Mouse (Mus musculus): Measurements from ENCODE around the gene Cacna1d. TPM values are rescaled to one million over a fixed set of nuclear protein-coding genes. Genes with fewer than 3 reads are reported as not detected.

The Cacna1d gene
- polyA plus RNA-seq, 1 experiment from 2014 or later: 0.12 TPM

DNA sequence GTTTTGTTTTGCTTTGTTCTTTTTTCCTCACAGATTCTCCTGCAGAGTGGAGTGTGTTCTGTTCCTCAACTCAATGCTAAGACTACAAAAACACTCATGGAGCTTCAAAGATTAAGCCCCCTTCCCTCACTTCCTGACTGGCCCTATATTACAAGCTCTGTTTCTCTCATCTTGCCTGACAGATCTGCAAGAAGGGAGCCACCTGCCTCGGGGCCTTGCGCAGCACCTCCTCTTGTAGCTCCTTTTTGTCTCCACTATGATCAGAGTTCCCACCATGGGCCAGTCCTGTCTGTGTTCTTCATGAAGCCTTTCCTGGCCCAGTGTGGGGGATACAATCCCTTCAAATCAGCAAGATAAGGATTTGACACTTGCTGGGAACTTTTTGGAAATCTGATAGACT, 399.2 kb downstream of the Cacna1d start:
- 55% methylated on average over 2 of the region's 2 CpGs for WGBS (ENCODE audit: insufficient replicate concordance)
- Histone ChIP-seq H3K9ac (ENCODE audit: low read depth, low read length) (no peak overlapping the region), H3K9me3 (replicated peaks; ENCODE audit: control insufficient read depth, low read length) (no peaks in the 10 kb centered on the region), H3K27me3 (ENCODE audit: control insufficient read depth, insufficient read depth, low read depth, low read length) (no peaks in the 10 kb centered on the region), H3K36me3 (ENCODE audit: control insufficient read depth, insufficient read depth) (no peaks in the 10 kb centered on the region), H3K27ac (ENCODE audit: low read length) (no peak overlapping the region), H3K4me1 (ENCODE audit: control insufficient read depth, low read depth, low read length) (no peaks in the 10 kb centered on the region), H3K4me3 (ENCODE audit: low read depth, low read length) (no peak overlapping the region), H3K4me2 (ENCODE audit: low read depth, low read length) (no peak overlapping the region)
- ATAC-seq (ENCODE audit: low read depth): no peak

DNA sequence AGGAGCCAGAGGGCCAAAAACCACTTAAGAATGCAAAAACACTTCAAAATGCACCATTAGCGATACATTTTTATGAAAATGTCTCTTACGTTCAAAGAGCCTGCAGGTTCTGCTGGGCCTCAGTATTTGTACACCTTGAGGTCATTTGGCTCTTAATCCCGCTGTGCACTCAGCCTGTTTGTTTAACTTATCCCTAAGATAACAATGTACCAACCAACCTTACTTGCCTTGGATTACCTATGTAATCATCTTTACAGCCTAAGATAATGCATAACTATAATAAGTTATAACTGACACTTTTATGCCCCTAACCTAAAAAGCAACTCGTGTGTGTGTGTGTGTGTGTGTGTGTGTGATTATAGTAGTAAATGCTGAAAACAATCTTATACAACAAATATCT, 411.5 kb downstream of the Cacna1d start:
- H3K9me3 ChIP-seq (replicated peaks; ENCODE audit: control insufficient read depth, low read length): no peaks in the 10 kb centered on the region
- 67% methylated on average over 4 of the region's 4 CpGs for WGBS (ENCODE audit: insufficient replicate concordance)
- no peak overlapping the region for H3K4me3 ChIP-seq (ENCODE audit: low read depth, low read length)
- no peaks in the 10 kb centered on the region for H3K4me1 ChIP-seq (ENCODE audit: control insufficient read depth, low read depth, low read length)
- H3K27me3 ChIP-seq (ENCODE audit: control insufficient read depth, insufficient read depth, low read depth, low read length): no peaks in the 10 kb centered on the region
- ATAC-seq (ENCODE audit: low read depth): no peak
- H3K36me3 ChIP-seq (ENCODE audit: control insufficient read depth, insufficient read depth): no peaks in the 10 kb centered on the region
- H3K27ac ChIP-seq (ENCODE audit: low read length): no peak overlapping the region
- no peak overlapping the region for H3K4me2 ChIP-seq (ENCODE audit: low read depth, low read length)
- no peak overlapping the region for H3K9ac ChIP-seq (ENCODE audit: low read depth, low read length)

DNA sequence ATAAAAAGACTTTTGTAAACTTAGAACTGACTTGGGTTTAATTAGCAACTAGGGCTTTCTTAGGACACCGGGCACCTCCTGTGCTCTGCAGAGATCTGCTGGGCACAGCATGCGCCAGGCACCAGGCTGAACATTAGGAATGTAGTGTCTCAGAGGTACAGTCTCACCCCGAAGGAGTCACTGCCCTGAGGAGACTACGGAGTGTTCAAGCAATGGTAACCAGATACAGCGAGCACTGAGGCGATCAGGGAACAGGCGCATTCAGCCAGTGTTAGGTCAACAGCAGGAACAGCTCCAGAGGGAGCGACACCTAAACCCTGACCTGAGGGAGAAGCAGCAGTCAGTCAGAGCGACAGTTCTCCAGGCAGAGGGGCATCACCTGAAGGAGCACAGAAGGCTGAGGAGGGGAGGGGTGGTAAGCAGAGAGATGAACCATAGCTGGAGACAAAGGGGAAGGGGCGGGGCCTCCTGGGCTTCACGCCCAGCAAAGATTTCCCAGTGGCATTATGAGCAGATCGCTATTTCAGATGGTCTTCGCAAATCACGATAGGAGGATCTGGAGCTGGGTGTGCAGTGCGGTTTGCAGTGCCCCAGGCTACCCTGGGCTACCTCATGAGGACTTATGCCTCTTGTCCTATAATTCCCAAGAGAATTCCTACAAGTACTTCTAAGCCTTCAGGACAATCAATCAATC, 413.0 kb downstream of the Cacna1d start:
- WGBS (ENCODE audit: insufficient replicate concordance): 67% methylated on average over 15 of the region's 15 CpGs
- H3K36me3 ChIP-seq (ENCODE audit: control insufficient read depth, insufficient read depth): no peaks in the 10 kb centered on the region
- H3K4me1 ChIP-seq (ENCODE audit: control insufficient read depth, low read depth, low read length): no peaks in the 10 kb centered on the region
- no peak for ATAC-seq (ENCODE audit: low read depth)
- no peaks in the 10 kb centered on the region for H3K27me3 ChIP-seq (ENCODE audit: control insufficient read depth, insufficient read depth, low read depth, low read length)
- no peak overlapping the region for H3K4me2 ChIP-seq (ENCODE audit: low read depth, low read length)
- H3K9me3 ChIP-seq (replicated peaks; ENCODE audit: control insufficient read depth, low read length): no peaks in the 10 kb centered on the region
- H3K9ac ChIP-seq (ENCODE audit: low read depth, low read length): no peak overlapping the region
- H3K4me3 ChIP-seq (ENCODE audit: low read depth, low read length): no peak overlapping the region
- no peak overlapping the region for H3K27ac ChIP-seq (ENCODE audit: low read length)

DNA sequence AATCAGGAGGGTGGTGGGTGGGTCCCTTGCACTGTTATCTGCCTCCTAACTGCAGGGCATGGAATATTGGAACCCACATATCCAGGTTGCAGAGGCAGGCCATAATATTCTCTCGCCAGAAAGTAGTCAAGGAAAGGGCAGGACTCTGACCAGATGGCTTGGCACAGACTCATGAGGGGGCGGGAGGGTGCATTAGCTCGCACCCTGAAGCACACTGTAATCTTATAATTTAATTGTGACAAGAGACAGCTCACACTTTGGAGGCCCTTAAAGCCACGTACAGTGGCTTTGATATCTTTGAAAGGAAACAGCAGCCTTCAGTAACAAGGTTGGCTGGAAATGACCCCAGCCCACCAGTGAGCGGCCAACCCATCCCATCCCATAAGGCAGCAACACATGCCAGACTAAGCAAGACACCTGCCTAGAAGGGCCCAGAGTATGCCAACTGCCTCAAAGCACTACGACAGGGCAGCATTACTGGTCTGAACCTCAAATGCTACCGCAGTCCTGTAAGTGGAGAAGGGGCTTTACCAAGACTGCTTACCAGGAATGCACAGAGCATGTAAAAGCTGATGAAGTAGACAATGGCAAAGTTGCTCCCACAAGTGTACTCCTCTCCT, 415.9 kb downstream of the Cacna1d start:
- H3K4me3 ChIP-seq (ENCODE audit: low read depth, low read length): no peak overlapping the region
- no peak overlapping the region for H3K9ac ChIP-seq (ENCODE audit: low read depth, low read length)
- 57% methylated on average over 7 of the region's 7 CpGs for WGBS (ENCODE audit: insufficient replicate concordance)

DNA sequence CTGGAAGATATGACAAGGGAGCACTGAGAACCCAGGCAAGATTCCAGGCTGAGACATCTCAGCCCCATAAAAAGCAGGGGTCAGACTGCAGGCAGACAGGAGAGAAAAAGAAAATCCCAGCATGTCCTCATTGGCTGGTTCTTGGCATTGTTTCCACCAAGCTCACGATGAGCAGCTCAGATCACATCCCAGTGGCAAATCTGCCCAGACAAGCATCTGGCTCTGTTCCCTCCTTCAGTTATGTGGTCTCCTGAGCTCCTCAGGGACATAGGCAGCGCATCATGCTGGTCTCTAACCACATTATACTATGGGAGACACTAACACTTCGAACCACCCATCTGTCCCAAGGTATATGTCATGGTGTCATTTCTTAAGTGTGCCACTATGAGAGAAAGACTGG, 422.7 kb downstream of the Cacna1d start:
- no peak overlapping the region for H3K27ac ChIP-seq (ENCODE audit: low read length)
- H3K4me1 ChIP-seq (ENCODE audit: control insufficient read depth, low read depth, low read length): peaks cover 2% of the 10 kb centered on the region; the same call in 1 of the 2 replicates
- H3K27me3 ChIP-seq (ENCODE audit: control insufficient read depth, insufficient read depth, low read depth, low read length): no peaks in the 10 kb centered on the region
- H3K4me2 ChIP-seq (ENCODE audit: low read depth, low read length): no peak overlapping the region
- H3K9me3 ChIP-seq (replicated peaks; ENCODE audit: control insufficient read depth, low read length): no peaks in the 10 kb centered on the region
- H3K36me3 ChIP-seq (ENCODE audit: control insufficient read depth, insufficient read depth): no peaks in the 10 kb centered on the region
- no peak overlapping the region for H3K9ac ChIP-seq (ENCODE audit: low read depth, low read length)
- WGBS (ENCODE audit: insufficient replicate concordance): 58% methylated on average over 3 of the region's 3 CpGs
- no peak overlapping the region for H3K4me3 ChIP-seq (ENCODE audit: low read depth, low read length)
- ATAC-seq (ENCODE audit: low read depth): no peak

More for the DNA sequence above, 415.9 kb downstream of the Cacna1d start:
- H3K4me2 ChIP-seq (ENCODE audit: low read depth, low read length): no peak overlapping the region
- no peaks in the 10 kb centered on the region for H3K36me3 ChIP-seq (ENCODE audit: control insufficient read depth, insufficient read depth)
- no peaks in the 10 kb centered on the region for H3K4me1 ChIP-seq (ENCODE audit: control insufficient read depth, low read depth, low read length)
- no peaks in the 10 kb centered on the region for H3K9me3 ChIP-seq (replicated peaks; ENCODE audit: control insufficient read depth, low read length)
- H3K27me3 ChIP-seq (ENCODE audit: control insufficient read depth, insufficient read depth, low read depth, low read length): no peaks in the 10 kb centered on the region
- no peak overlapping the region for H3K27ac ChIP-seq (ENCODE audit: low read length)
- ATAC-seq (ENCODE audit: low read depth): no peak

DNA sequence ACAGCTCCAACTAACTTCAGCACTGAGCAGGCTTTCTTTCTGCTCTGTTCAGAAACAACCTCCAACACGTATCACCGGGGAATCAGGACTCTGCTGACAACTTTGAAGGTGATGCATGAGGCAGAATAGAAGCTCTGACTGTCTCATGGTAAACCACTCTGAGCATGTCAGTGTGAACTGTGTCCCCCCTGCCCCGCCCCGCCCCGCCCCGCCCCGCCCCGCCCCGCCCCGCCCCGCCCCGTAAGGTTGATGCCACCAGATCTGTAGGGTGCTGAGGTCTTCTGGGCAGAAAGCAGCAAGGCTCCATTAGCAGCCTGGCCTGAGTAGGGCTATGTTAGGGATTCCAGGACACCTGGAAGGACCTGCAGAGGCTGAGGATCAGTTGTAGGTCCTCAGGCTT, 424.5 kb downstream of the Cacna1d start:
- Histone ChIP-seq H3K36me3 (ENCODE audit: control insufficient read depth, insufficient read depth) (no peaks in the 10 kb centered on the region), H3K4me2 (ENCODE audit: low read depth, low read length) (no peak overlapping the region), H3K9me3 (replicated peaks; ENCODE audit: control insufficient read depth, low read length) (no peaks in the 10 kb centered on the region), H3K27me3 (ENCODE audit: control insufficient read depth, insufficient read depth, low read depth, low read length) (no peaks in the 10 kb centered on the region), H3K27ac (ENCODE audit: low read length) (no peak overlapping the region), H3K9ac (ENCODE audit: low read depth, low read length) (no peak overlapping the region), H3K4me1 (ENCODE audit: control insufficient read depth, low read depth, low read length) (peaks cover 8% of the 10 kb centered on the region), H3K4me3 (ENCODE audit: low read depth, low read length) (no peak overlapping the region)
- WGBS (ENCODE audit: insufficient replicate concordance): 47% methylated on average over 7 of the region's 12 CpGs
- ATAC-seq (ENCODE audit: low read depth): no peak

DNA sequence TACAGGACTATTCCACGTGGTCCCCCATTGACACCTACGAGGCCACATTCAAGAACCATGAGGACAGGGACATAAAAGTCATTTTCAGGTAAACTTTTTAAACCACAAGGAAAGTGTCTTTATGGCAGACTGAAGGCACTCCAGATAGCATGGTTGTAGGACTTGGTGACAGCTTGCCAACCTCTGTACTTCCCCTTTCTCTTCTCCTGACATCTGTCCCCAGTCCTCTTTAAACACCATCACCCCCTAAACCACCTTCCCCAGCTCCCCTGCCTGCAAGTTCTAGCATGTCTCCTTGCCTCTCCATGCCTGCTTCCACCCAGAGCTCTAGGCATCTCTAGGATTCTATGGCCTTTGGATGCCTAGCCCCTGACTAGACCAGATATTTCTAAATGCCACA, 426.4 kb downstream of the Cacna1d start:
- WGBS (ENCODE audit: insufficient replicate concordance): 53% methylated on average over 2 of the region's 2 CpGs
- Histone ChIP-seq H3K4me1 (ENCODE audit: control insufficient read depth, low read depth, low read length) (peaks cover 8% of the 10 kb centered on the region), H3K9ac (ENCODE audit: low read depth, low read length) (no peak overlapping the region), H3K27ac (ENCODE audit: low read length) (no peak overlapping the region), H3K36me3 (ENCODE audit: control insufficient read depth, insufficient read depth) (no peaks in the 10 kb centered on the region), H3K4me3 (ENCODE audit: low read depth, low read length) (no peak overlapping the region), H3K9me3 (replicated peaks; ENCODE audit: control insufficient read depth, low read length) (no peaks in the 10 kb centered on the region), H3K4me2 (ENCODE audit: low read depth, low read length) (no peak overlapping the region), H3K27me3 (ENCODE audit: control insufficient read depth, insufficient read depth, low read depth, low read length) (no peaks in the 10 kb centered on the region)
- ATAC-seq (ENCODE audit: low read depth): no peak

DNA sequence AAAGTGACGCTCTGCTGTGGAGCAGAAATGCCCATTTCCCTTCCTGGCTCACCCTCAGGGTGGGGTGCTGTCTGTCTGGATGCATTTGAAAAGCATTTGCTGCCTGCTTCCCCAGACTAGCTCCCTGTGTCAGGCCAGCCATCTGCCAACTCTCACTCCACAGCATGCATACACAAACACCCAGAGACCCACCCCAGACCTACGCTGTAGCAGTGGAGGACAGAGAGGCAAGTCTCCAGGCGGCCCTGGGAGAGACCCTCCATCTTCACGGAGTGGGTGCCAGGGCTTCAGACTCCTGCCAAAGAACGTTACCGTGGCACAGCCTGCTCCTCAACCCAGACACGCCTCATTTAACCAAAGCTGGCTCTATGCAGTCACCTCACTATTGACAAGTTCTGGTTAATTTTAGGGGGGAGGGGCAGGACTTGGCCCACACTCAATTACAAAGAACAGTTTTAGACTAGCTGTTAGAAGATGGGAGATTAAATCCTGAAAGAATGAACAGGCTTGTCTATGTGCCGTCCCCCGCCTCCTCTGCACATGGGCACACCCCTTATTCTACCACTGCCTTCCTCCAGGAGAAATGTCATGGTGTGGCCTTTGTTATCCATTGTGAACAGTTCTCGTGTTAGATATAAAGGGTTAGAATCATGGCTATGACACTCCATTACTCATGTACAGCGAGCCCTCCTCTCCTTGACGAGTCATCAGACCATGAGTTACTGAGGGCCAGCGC, 435.1 kb downstream of the Cacna1d start:
- Histone ChIP-seq H3K27ac (ENCODE audit: low read length) (no peak overlapping the region), H3K9ac (ENCODE audit: low read depth, low read length) (no peak overlapping the region), H3K36me3 (ENCODE audit: control insufficient read depth, insufficient read depth) (no peaks in the 10 kb centered on the region), H3K9me3 (replicated peaks; ENCODE audit: control insufficient read depth, low read length) (no peaks in the 10 kb centered on the region), H3K4me3 (ENCODE audit: low read depth, low read length) (no peak overlapping the region), H3K4me1 (ENCODE audit: control insufficient read depth, low read depth, low read length) (no peaks in the 10 kb centered on the region), H3K4me2 (ENCODE audit: low read depth, low read length) (no peak overlapping the region), H3K27me3 (ENCODE audit: control insufficient read depth, insufficient read depth, low read depth, low read length) (no peaks in the 10 kb centered on the region)
- 60% methylated on average over 13 of the region's 13 CpGs for WGBS (ENCODE audit: insufficient replicate concordance)
- no peak for ATAC-seq (ENCODE audit: low read depth)

DNA sequence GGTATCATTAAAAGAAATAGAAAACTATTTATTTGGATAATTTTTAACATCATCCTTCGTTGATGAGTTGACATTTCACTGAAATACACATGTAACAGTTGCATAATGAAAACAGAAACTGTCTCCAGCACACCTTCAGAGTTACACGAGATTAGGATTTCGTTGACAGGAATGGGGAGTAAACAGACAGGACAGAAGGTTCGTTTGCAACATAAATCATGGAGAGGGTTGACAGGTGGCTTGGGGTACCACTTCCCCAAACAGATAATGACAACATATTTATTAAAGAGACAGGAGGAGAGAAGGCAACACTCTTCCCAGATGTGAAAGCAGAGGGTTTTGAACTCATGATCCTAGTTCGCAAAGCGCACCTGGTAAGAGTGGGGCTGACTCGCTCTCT, 436.3 kb downstream of the Cacna1d start:
- Histone ChIP-seq H3K36me3 (ENCODE audit: control insufficient read depth, insufficient read depth) (no peaks in the 10 kb centered on the region), H3K4me1 (ENCODE audit: control insufficient read depth, low read depth, low read length) (no peaks in the 10 kb centered on the region), H3K27me3 (ENCODE audit: control insufficient read depth, insufficient read depth, low read depth, low read length) (no peaks in the 10 kb centered on the region), H3K27ac (ENCODE audit: low read length) (no peak overlapping the region), H3K9ac (ENCODE audit: low read depth, low read length) (no peak overlapping the region), H3K4me3 (ENCODE audit: low read depth, low read length) (no peak overlapping the region), H3K4me2 (ENCODE audit: low read depth, low read length) (no peak overlapping the region), H3K9me3 (replicated peaks; ENCODE audit: control insufficient read depth, low read length) (no peaks in the 10 kb centered on the region)
- ATAC-seq (ENCODE audit: low read depth): no peak
- 40% methylated on average over 7 of the region's 7 CpGs for WGBS (ENCODE audit: insufficient replicate concordance)
